Mouse (Mus musculus) ovary, adult 18-20 months (tissue): ENCODE results near the gene Gm49340.
"Not testable (repeated sequence)": the region's sequence is repeated elsewhere in the genome, so short reads cannot be mapped to it uniquely, and the experiment has no call there.

ENCODE experiments used
- DNase-seq: peaks from one replicate; pipeline ENCODE4 v3.0.0; 2022; ENCODE audit warnings: low spot score, mixed read lengths

Gene Gm49340

GRCm38 (mm10) chr11:73329442-73329841 is at the start of gene Gm49340, which contains the start of the genes Aspa and Spata22:
TSS of gene Gm49340 (plus strand) at chr11:73329741.
TSS of gene Aspa (minus strand) at chr11:73329596.
TSS of gene Spata22 (plus strand) at chr11:73329741.
- DNase-seq = no peak

GRCm38 (mm10) chr11:73280710-73281109 is 48.8 kb upstream of the Gm49340 start:
- no peak for DNase-seq

DNA sequence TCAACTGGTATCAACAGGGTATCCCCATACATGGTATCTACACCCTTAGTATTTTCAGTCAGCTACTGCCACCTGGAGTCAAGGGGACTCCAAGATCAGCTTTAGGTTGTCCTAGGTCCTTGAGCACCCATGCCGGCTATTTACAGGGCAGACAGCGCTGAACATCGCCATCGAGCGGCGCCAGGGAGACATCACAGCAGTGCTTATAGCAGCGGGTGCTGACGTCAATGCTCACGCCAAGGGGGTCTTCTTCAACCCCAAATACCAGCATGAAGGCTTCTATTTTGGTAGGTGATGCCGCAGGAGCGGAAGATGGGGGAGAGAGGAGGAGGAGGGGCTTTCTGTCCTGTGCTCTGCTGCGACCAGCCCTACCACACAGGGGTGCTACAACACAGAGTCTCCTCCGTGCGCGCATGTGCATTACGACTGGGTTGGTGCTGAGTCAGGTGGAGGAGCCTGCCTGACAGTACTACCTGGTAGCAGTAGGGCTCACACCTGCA is 48.0 kb upstream of the Gm49340 start:
- peak; percentile 5 for DNase-seq

DNA sequence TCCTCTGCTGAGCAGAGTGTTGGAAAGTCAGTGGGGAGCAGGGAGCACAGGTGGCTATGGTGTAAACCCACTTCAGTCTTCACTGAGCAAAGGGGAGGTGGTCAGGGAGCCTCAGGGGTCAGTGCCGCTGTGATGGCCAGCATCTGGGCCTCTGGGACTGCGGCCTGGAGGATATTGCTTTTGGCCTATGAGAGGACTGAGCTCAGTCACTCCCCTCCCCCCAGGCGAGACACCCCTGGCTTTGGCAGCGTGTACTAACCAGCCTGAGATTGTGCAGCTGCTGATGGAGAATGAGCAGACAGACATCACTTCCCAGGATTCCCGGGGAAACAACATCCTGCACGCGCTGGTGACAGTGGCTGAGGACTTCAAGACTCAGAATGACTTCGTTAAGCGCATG is 46.2 kb upstream of the Gm49340 start:
- no peak for DNase-seq

DNA sequence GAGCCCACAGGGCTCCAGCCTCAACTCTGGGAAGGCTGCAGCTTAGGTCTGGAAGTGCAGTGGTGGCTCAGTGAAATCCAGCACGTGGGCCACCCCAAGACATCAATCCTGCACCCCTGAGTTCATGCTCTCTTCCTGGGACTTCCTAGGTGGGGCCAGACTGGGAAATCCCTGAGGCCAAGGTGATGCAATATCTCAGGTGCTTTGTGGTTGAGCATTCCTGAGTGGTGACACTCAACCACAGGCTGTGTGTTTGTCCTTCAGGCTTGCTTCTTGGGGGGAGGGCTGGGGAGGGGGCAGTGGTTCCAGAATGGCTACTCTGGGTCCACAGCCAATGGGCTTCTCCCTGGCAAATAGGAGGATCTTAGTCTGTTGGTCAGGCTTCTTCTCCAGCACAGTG is 45.6 kb upstream of the Gm49340 start:
- DNase-seq = no peak

GRCm38 (mm10) chr11:73284351-73284750 is 45.2 kb upstream of the Gm49340 start:
- no peak for DNase-seq

DNA sequence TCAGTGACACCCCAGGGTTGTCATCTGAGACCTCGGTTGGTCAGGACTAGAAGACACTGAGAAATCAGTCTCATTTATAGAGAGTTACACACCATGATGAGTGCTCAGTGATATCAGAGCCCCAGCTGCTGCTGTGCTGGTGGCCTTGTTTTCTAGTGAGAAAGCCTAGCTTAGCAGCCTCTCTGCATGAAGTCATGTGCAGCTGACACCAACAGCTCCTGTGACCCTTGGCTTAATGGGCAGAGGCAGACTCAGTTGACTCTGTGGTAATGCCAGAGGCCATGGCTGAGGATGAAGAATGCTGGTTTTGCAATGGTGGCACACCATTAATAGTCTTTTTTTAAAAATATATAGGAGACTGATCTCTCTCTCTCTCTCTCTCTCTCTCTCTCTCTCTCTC is 39.9 kb upstream of the Gm49340 start:
- DNase-seq = no peak

DNA sequence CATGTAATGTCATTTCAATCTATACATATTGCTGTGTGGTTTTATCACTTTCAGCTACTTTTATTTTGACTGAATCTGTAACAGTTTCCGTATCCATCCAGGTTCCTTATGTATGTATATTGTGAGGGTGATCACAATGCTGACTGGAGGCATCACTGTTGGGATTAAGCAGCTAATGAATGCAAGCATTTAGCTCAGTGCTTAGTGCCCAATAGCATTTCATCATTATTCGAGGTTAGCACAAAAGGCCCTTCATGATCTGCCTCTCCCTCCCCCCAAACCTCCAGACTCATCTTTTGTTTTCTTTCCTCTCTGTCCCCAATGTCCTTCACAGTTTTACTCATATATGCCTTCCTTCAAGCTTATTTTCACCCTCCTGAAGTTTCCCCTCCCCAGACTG is 26.4 kb upstream of the Gm49340 start:
- no peak for DNase-seq

- no peak for DNase-seq
Observed at GRCm38 (mm10) chr11:73315961-73316360, 13.6 kb upstream of the Gm49340 start.

GRCm38 (mm10) chr11:73318581-73318980 is 11.0 kb upstream of the Gm49340 start:
- not testable (repeated sequence) for DNase-seq

GRCm38 (mm10) chr11:73321064-73321463 is 8.5 kb upstream of the Gm49340 start:
- not testable (repeated sequence) for DNase-seq

- no peak for DNase-seq
Observed at GRCm38 (mm10) chr11:73323906-73324830, 5.4 kb upstream of the Gm49340 start.

DNA sequence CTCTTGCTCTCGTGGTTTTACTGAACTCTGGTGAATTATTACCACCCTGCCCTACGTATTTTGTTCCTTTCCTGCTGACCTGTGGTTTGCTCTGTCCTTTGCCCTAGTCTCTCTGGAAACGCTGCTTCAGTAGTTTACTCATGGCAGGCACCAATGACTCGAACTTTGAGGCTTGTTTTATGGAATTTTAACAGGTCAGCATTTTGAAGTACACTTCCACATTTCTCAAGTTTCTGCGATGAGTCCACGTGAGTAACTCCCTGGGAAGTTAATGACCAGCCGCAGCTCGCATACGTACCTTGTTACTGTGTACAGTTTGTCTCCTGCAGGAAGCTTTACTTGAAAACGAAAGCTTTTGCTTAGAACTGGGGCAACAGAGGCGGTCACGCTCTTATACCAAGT is 3.1 kb upstream of the Gm49340 start:
- DNase-seq = no peak

DNA sequence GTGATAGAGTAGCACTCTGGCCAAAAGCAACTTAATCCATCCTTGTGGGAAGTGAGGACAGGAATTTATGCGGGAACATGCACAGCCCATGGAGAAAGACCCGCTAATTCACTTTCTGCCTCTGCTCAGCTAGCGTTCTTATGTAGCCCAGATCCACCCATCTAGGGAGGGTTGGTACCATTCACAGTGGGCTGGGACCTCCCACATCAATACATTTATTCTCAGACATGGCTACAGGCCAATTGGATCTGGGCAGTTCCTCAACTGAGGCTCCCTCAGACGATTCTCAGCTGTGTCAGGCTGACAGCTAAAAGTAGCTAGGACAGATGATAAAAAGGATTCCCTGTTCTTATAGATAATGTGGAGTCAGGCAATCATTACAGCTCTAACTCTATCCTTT is 2.2 kb upstream of the Gm49340 start:
- DNase-seq = no peak

DNA sequence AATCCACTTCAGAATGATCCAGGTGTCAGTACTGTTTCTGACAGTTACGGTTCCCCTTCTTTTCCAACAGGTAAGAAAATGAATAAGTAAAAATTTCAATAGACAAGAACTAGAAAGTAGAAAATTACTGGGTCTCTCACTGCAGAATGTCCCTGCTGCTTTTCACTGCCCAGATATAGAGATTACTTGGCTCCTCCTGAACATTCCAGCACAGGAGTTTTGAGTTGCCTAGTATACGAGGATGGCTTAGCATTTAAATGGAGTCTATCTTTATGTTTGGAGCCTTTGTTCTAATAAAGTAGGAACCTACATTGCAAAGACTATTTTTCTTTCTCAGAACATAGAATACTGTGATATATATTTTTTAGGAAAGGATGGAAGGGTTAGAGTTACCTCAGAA is 3.8 kb downstream of the Gm49340 start:
- DNase-seq = no peak

DNA sequence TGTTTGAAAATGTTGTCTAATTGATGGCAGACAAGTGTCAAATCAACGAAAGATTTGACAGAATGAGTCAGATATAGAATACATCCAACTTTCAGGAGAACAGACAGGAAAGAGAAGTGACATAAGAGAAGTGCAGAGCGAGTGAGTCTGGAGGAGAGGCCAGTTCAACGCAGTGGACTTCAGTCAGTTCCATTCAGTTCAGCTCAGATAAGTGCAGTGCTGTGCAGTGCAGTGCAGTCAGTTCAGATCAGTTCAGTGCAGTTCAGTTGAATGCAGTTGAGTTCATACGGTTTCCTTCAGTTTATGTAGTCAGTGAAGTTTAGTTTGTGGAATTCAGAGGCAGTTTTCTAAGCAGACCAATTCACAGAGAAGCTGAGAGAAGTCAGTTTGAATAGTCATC is 7.4 kb downstream of the Gm49340 start:
- DNase-seq = no peak

DNA sequence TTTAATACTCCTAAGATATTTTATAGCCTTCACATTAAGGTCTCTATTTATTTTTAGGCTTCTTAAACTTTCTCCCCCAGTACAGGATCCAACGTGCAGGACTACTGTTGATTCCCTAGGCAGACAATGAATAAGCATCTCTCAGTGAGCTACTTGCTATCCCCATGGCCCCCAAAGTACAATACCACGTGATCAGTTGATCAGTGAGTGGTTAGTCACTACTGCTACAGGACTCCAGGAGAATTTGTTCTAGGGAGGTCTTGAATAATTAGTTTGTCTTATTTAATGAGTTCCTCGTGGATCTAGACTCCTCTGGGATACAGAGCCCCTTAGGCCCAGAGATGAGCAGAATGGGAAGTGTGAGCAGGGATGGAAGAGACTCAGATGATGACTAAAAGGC is 20.9 kb downstream of the Gm49340 start, which contains the start of gene Olfr20:
Gene Olfr20, plus strand, starts transcription at position 301 of the 400 bp plus-strand sequence.
- no peak for DNase-seq

DNA sequence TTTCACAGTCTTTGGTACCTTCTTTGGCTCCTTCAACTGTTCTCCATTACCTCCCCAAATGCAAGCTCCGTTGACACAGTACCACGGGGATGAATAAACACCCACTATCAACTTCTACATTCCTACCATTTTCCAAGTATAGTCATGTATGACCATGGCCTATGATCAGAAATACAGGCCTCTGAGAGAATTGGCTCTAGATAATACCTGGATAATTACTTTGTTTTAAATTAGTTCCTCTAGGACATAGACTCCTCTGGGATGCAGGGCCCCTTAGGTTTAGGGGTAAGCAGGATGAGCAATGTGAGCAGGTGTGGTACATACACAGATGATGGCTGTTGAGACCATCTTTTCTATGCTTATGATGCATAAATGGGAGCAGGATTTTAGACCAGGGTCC is 41.4 kb downstream of the Gm49340 start, which contains the start of gene Olfr376:
Gene Olfr376, plus strand, starts transcription at position 301 of the 400 bp plus-strand sequence.
- no peak for DNase-seq

GRCm38 (mm10) chr11:73395374-73395773 is 65.8 kb downstream of the Gm49340 start:
- DNase-seq = no peak

DNA sequence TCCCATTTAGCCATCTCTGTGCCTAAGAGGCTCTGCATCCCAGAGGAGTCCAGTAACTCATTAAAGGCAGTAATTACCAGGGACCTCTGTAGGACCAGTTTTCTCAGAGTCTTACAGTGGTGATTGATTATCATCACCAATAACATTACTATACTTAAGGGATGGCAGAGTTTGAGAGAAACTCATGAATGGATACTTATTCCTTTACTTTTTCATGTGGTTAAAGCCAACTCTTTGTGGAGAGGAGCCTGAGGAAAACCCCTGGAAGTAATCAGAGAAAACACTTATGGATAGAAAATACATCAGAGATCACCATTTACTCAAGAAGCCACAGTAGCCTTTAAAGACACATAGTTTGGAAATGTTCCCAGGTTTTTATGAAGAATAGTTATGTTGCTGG is 70.0 kb downstream of the Gm49340 start, which contains the start of gene Olfr1:
Gene Olfr1, minus strand, starts transcription at position 101 of the 400 bp plus-strand sequence.
- DNase-seq = no peak
